ENCODE assay signal across 8 mouse cellular contexts in genomic region chr11:104461551-104461950, GRCm38 (mm10). TPM values are rescaled to one million over a fixed set of nuclear protein-coding genes. Genes with fewer than 3 reads are reported as not detected.
A peak's percentile ranks its signal among the peaks of the same experiment; 100 is the strongest.
DNase-seq lines count a peak whose midpoint lies in the region; ATAC-seq and TF ChIP-seq lines count a peak whose summit lies in the region.

No protein-coding gene starts in this region.

- no peak overlapping the region for H3K4me3 ChIP-seq in liver, embryonic 12.5 days
- H3K4me3 ChIP-seq in ES-E14 (ENCODE audit: insufficient read depth in 1 of 2, low read depth in 1 of 2, low read length in 2 of 2, poor library complexity in 1 of 2, severe bottlenecking in 1 of 2): no peak overlapping the region

- in situ Hi-C loops in ES-E14 (cut with MboI; ENCODE audit: low sequenced_read_pairs in 2 of 2, unreplicated experiment in 2 of 2): no loop called here

- no peak for ATAC-seq in liver, embryonic 12.5 days
- peak; percentile 88 for ATAC-seq in erythroblast, adult 5-6 weeks (replicated peaks; ENCODE audit: low FRiP score, poor library complexity, severe bottlenecking)
- no peak for ATAC-seq in frontal cortex, adult (ENCODE audit: low TSS enrichment)

- H3K27ac ChIP-seq in liver, embryonic 12.5 days: no peak overlapping the region
- H3K27ac ChIP-seq in ES-E14 (ENCODE audit: insufficient read depth, low read depth, low read length, poor library complexity, severe bottlenecking): no peak overlapping the region

- no peak overlapping the region for H3K4me2 ChIP-seq in liver, embryonic 12.5 days

- intact Hi-C loops in left cerebral cortex, postnatal 14 days (cut with DNase I): loop anchor here (5.0 kb wide), 2 partner anchors 114 to 144 kb away; no protein-coding TSS in a partner anchor

- H3K9ac ChIP-seq in liver, embryonic 12.5 days: no peak overlapping the region
- H3K9ac ChIP-seq in ES-E14 (ENCODE audit: insufficient read depth, low read depth, low read length, poor library complexity, severe bottlenecking): no peak overlapping the region

- H3K27me3 ChIP-seq in liver, embryonic 12.5 days (replicated peaks): no peaks in the 10 kb centered on the region

- peaks cover 5% of the 10 kb centered on the region for H3K4me1 ChIP-seq in liver, embryonic 12.5 days
- H3K4me1 ChIP-seq in ES-E14 (ENCODE audit: control insufficient read depth in 2 of 2, insufficient read depth in 2 of 2, low read length in 2 of 2, poor library complexity in 1 of 2): no peaks in the 10 kb centered on the region

- no peaks in the 10 kb centered on the region for H3K9me3 ChIP-seq in liver, embryonic 12.5 days (replicated peaks)
- no peaks in the 10 kb centered on the region for H3K9me3 ChIP-seq in ES-E14 (ENCODE audit: control insufficient read depth, insufficient read depth, low read depth, low read length)

- DNase-seq in liver (peak; percentile 53), ES-E14 (ENCODE audit: low read depth, low spot score) (peak; percentile 73)
- peak; percentile 34 to 75 for DNase-seq in adrenal gland, postnatal 36 days
- DNase-seq in left cerebral cortex, postnatal 14 days (ENCODE audit: low spot score in 2 of 2): peak; percentile 75 to 79
- DNase-seq in retina, postnatal 7 days (ENCODE audit: low read depth, low spot score): peak; percentile 74

- peaks cover 27% of the 10 kb centered on the region; the same call in 1 of the 2 replicates for H3K36me3 ChIP-seq in liver, embryonic 12.5 days
- no peaks in the 10 kb centered on the region for H3K36me3 ChIP-seq in ES-E14 (ENCODE audit: control insufficient read depth, insufficient read depth, low read length, poor library complexity, severe bottlenecking)

TF ChIP-seq in ES-E14, 5 proteins besides CTCF, POLR2A, EP300 and RAD21:
- TF ChIP-seq ZNF384 (IDR thresholded peaks at IDR 0.05; ENCODE audit: low read depth, low read length) (no peak), MAFK (IDR thresholded peaks at IDR 0.05; ENCODE audit: insufficient read depth, low read depth, low read length) (no peak), ZC3H11A (IDR thresholded peaks at IDR 0.05; ENCODE audit: borderline replicate concordance, low read depth, low read length) (no peak), HCFC1 (IDR thresholded peaks at IDR 0.05; ENCODE audit: borderline replicate concordance, insufficient read depth, low read length) (no peak), CHD2 (IDR thresholded peaks at IDR 0.05; ENCODE audit: low read depth, low read length) (no peak)

RNA-seq across cellular contexts. Expression of gene Kansl1, which starts 7.1 kb away (rescaled TPM):
- 9.4 and 10.2 TPM in 2 replicates for polyA plus RNA-seq in liver, embryonic 12.5 days (2016; fragmentation: Nextera tagmentation; extraction: Ambion mirVana)
- 34.8 and 37.7 TPM in 2 replicates for total RNA-seq in ES-E14 (2012; rRNA removed)
- total RNA-seq in adrenal gland, postnatal 36 days (2021): 10 to 100 TPM; 45.8 to 46.3 TPM
- total RNA-seq in erythroblast, adult 5-6 weeks (2015; ENCODE audit: low replicate concordance): 20.8 and 25.1 TPM in 2 replicates
- 20.6 TPM in 2 replicates for total RNA-seq in erythroblast, adult 5-6 weeks (2017; ENCODE audit: low replicate concordance)
- total RNA-seq in left cerebral cortex, postnatal 14 days (2021): 10 to 100 TPM; 64.8 to 71.7 TPM
